ENCODE assay signal across 28 mouse cellular contexts in the genomic region with DNA sequence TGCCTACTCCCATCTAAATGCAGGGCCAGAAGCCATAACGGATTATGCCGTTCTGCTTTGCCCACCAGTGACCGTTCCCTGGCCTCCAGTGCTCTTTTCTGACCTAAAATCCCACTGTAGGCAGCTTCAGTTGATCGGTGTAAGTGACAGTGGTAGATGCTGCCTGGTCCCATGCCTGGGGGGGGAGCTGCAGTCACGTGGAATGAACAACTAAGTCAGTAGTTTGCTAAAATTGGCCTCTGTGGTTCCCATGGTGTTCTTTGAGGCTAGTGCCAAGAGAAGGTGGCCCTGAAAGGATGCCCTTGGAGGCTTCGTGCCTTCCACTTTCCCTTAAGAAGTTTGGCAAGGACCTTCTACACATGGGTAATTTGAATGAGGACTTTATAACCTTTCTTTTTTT. TPM values are rescaled to one million over a fixed set of nuclear protein-coding genes. Genes with fewer than 3 reads are reported as not detected.
A peak's percentile ranks its signal among the peaks of the same experiment; 100 is the strongest.
DNase-seq lines count a peak whose midpoint lies in the region; ATAC-seq and TF ChIP-seq lines count a peak whose summit lies in the region.
"Had no signal": no experiment of that assay in that cellular context is flagged by ENCODE, and none has a peak within 500 bp of the region (broad histone marks: within the 10 kb centered on the region; RNA-seq: fewer than 3 reads in every experiment).

No protein-coding gene starts in this region.

- no peaks in the 10 kb centered on the region for H3K4me1 ChIP-seq in forebrain, postnatal 0 days (ENCODE audit: insufficient read depth)
- H3K4me1 ChIP-seq in forebrain, embryonic 14.5 days (ENCODE audit: control insufficient read depth, insufficient read depth, low read length) = no peaks in the 10 kb centered on the region
- no peaks in the 10 kb centered on the region for H3K4me1 ChIP-seq in liver, postnatal 0 days (ENCODE audit: insufficient read depth)
- H3K4me1 ChIP-seq in bone marrow, adult 2 months (ENCODE audit: control insufficient read depth, insufficient read depth, low read length) = peaks cover 3% of the 10 kb centered on the region; the same call in 1 of the 2 replicates
- H3K4me1 ChIP-seq: embryonic facial prominence, embryonic 13.5 days; forebrain, embryonic 12.5 days; hindbrain, embryonic 12.5 days; hindbrain, embryonic 15.5 days had no signal

- peak; percentile 0 for DNase-seq in forebrain, postnatal 0 days
- DNase-seq in forebrain, embryonic 14.5 days (ENCODE audit: low spot score) = no peak
- no peak for DNase-seq in liver, postnatal 0 days
- no peak for DNase-seq in liver
- DNase-seq in urinary bladder, postnatal 4 days (ENCODE audit: low spot score in 2 of 2) = no peak
- DNase-seq: adrenal gland, adult 2 months; adrenal gland, postnatal 14 days; cerebellum, adult 11-12 months; cerebellum, adult 8-10 months; cerebellum, postnatal 10 days; cerebellum, postnatal 36 days; embryo, embryonic 11 days; gastrocnemius, postnatal 25 days; heart, adult 2 months had no signal

- peak; percentile 12; the same call in 1 of the 2 replicates for ATAC-seq in forebrain, postnatal 0 days
- no peak for ATAC-seq in forebrain, embryonic 14.5 days
- ATAC-seq in liver, postnatal 0 days = no peak
- ATAC-seq in monocyte, adult 5-6 weeks (replicated peaks; ENCODE audit: insufficient number of reproducible peaks, low FRiP score, low TSS enrichment, poor library complexity, severe bottlenecking) = no peak
- ATAC-seq: forebrain, embryonic 16.5 days had no signal

- WGBS in forebrain, postnatal 0 days = 80% methylated on average over 6 of the region's 6 CpGs
- 82% methylated on average over 6 of the region's 6 CpGs for WGBS in forebrain, embryonic 14.5 days
- 74% methylated on average over 6 of the region's 6 CpGs for WGBS in liver, postnatal 0 days (ENCODE audit: insufficient replicate concordance)
- 73% methylated on average over 6 of the region's 6 CpGs for WGBS in bone marrow, adult 2 months

- TF ChIP-seq EP300 in liver, postnatal 0 days (IDR thresholded peaks at IDR 0.05; ENCODE audit: low read depth) = no peak

- H3K36me3 ChIP-seq in forebrain, postnatal 0 days (ENCODE audit: insufficient read depth) = no peaks in the 10 kb centered on the region
- no peaks in the 10 kb centered on the region for H3K36me3 ChIP-seq in forebrain, embryonic 14.5 days (ENCODE audit: control insufficient read depth, insufficient read depth, low read length)
- no peaks in the 10 kb centered on the region for H3K36me3 ChIP-seq in liver, postnatal 0 days (replicated peaks; ENCODE audit: insufficient read depth, low read length)
- H3K36me3 ChIP-seq: embryonic facial prominence, embryonic 10.5 days; embryonic facial prominence, embryonic 13.5 days; forebrain, embryonic 12.5 days; hindbrain, embryonic 12.5 days; hindbrain, embryonic 15.5 days had no signal

- no peaks in the 10 kb centered on the region for H3K9me3 ChIP-seq in forebrain, postnatal 0 days (ENCODE audit: low read length)
- H3K9me3 ChIP-seq in forebrain, embryonic 14.5 days (replicated peaks; ENCODE audit: control insufficient read depth, low read length) = no peaks in the 10 kb centered on the region
- no peaks in the 10 kb centered on the region for H3K9me3 ChIP-seq in liver, postnatal 0 days (ENCODE audit: low read length)
- H3K9me3 ChIP-seq: embryonic facial prominence, embryonic 10.5 days; embryonic facial prominence, embryonic 13.5 days; forebrain, embryonic 12.5 days; hindbrain, embryonic 12.5 days; hindbrain, embryonic 15.5 days had no signal

- H3K4me3 ChIP-seq in forebrain, postnatal 0 days (ENCODE audit: low read depth, low read length) = no peak overlapping the region
- H3K4me3 ChIP-seq in forebrain, embryonic 14.5 days (ENCODE audit: low read depth, low read length) = no peak overlapping the region
- no peak overlapping the region for H3K4me3 ChIP-seq in liver, postnatal 0 days (ENCODE audit: low read depth, low read length)
- H3K4me3 ChIP-seq in bone marrow, adult 2 months (replicated peaks; ENCODE audit: control insufficient read depth, low read depth, low read length) = no peak overlapping the region
- H3K4me3 ChIP-seq: embryonic facial prominence, embryonic 10.5 days; embryonic facial prominence, embryonic 13.5 days; erythroblast, embryonic 14.5 days; forebrain, embryonic 12.5 days; heart, adult 2 months; hindbrain, embryonic 12.5 days; hindbrain, embryonic 15.5 days had no signal

- H3K9ac ChIP-seq in forebrain, postnatal 0 days = no peak overlapping the region
- H3K9ac ChIP-seq in forebrain, embryonic 14.5 days (ENCODE audit: low read length) = no peak overlapping the region
- no peak overlapping the region for H3K9ac ChIP-seq in liver, postnatal 0 days (replicated peaks)
- H3K9ac ChIP-seq: embryonic facial prominence, embryonic 13.5 days; forebrain, embryonic 12.5 days; hindbrain, embryonic 12.5 days; hindbrain, embryonic 15.5 days had no signal

- no peak for TF ChIP-seq CTCF in forebrain, postnatal 0 days (IDR thresholded peaks at IDR 0.05; ENCODE audit: low read depth)
- TF ChIP-seq CTCF in liver, postnatal 0 days (IDR thresholded peaks at IDR 0.05; ENCODE audit: low read depth) = 0 out of 2 replicates have a peak, but pooled peaks have one; percentile 5
- TF ChIP-seq CTCF in bone marrow, adult 2 months (IDR thresholded peaks at IDR 0.05; ENCODE audit: control insufficient read depth, insufficient read depth, low read length) = peak; percentile 42

- no peak for TF ChIP-seq POLR2A in bone marrow, adult 2 months (IDR thresholded peaks at IDR 0.05; ENCODE audit: borderline replicate concordance, control insufficient read depth, low read depth, low read length)

- no peak overlapping the region for H3K4me2 ChIP-seq in forebrain, postnatal 0 days (ENCODE audit: low read depth)
- no peak overlapping the region for H3K4me2 ChIP-seq in forebrain, embryonic 14.5 days (ENCODE audit: low read length)
- H3K4me2 ChIP-seq in liver, postnatal 0 days (ENCODE audit: low read depth, low read length) = no peak overlapping the region
- H3K4me2 ChIP-seq: embryonic facial prominence, embryonic 13.5 days; forebrain, embryonic 12.5 days; heart, embryonic 11.5 days; hindbrain, embryonic 12.5 days; hindbrain, embryonic 15.5 days had no signal

- no peak overlapping the region for H3K27ac ChIP-seq in forebrain, postnatal 0 days (ENCODE audit: low read depth, low read length)
- H3K27ac ChIP-seq in forebrain, embryonic 14.5 days (ENCODE audit: low read depth, low read length) = no peak overlapping the region
- H3K27ac ChIP-seq in liver, postnatal 0 days (ENCODE audit: low read depth) = no peak overlapping the region
- H3K27ac ChIP-seq in bone marrow, adult 2 months (ENCODE audit: control insufficient read depth, insufficient read depth, low read depth, low read length, poor library complexity) = no peak overlapping the region
- H3K27ac ChIP-seq: embryonic facial prominence, embryonic 10.5 days; embryonic facial prominence, embryonic 13.5 days; forebrain, embryonic 12.5 days; heart, adult 2 months; hindbrain, embryonic 12.5 days; hindbrain, embryonic 15.5 days had no signal

- no peaks in the 10 kb centered on the region for H3K27me3 ChIP-seq in forebrain, postnatal 0 days (ENCODE audit: insufficient read depth, low read length)
- no peaks in the 10 kb centered on the region for H3K27me3 ChIP-seq in forebrain, embryonic 14.5 days (replicated peaks; ENCODE audit: control insufficient read depth, insufficient read depth, low read length)
- H3K27me3 ChIP-seq in liver, postnatal 0 days (ENCODE audit: insufficient read depth, low read length) = no peaks in the 10 kb centered on the region
- H3K27me3 ChIP-seq: embryonic facial prominence, embryonic 13.5 days; forebrain, embryonic 12.5 days; hindbrain, embryonic 12.5 days; hindbrain, embryonic 15.5 days had no signal

RNA-seq across cellular contexts. Expression of a gene that starts 2.8 kb away (rescaled TPM):
- total RNA-seq in forebrain, postnatal 0 days (2014; rRNA removed) = 0.15 TPM in 1 of 2 replicates, not detected in the other
- not detected in 2 replicates for polyA plus RNA-seq in forebrain, postnatal 0 days (2015; fragmentation: Nextera tagmentation; extraction: Ambion mirVana)
- polyA plus RNA-seq in forebrain, embryonic 14.5 days (2014; fragmentation: Nextera tagmentation; extraction: Ambion mirVana) = 0.27 TPM in 1 of 2 replicates, not detected in the other
- polyA plus RNA-seq in liver, postnatal 0 days (2015; fragmentation: Nextera tagmentation; extraction: Ambion mirVana) = 64.4 and 70.9 TPM in 2 replicates
- polyA plus RNA-seq in bone marrow, adult 2 months (2011; ENCODE audit: insufficient read depth, insufficient read length, low replicate concordance, missing spikeins) = 18.0 and 19.2 TPM in 2 replicates
- total RNA-seq in monocyte, adult 5-6 weeks (2017) = not detected in 3 replicates
- total RNA-seq: gastrocnemius, adult 8-10 months; MEL had no signal
- polyA plus RNA-seq: cortical plate, adult 2 months; embryonic facial prominence, embryonic 10.5 days; forebrain, embryonic 12.5 days; forebrain, embryonic 16.5 days; heart, embryonic 14.5 days; hindbrain, embryonic 12.5 days had no signal

RNA-seq across cellular contexts. Expression of a gene that starts 15.7 kb away (rescaled TPM):
- not detected in 2 replicates for total RNA-seq in forebrain, postnatal 0 days (2014; rRNA removed)
- 0.10 TPM in 1 of 2 replicates, not detected in the other for polyA plus RNA-seq in forebrain, postnatal 0 days (2015; fragmentation: Nextera tagmentation; extraction: Ambion mirVana)
- 0.11 TPM in 1 of 2 replicates, not detected in the other for polyA plus RNA-seq in forebrain, embryonic 14.5 days (2014; fragmentation: Nextera tagmentation; extraction: Ambion mirVana)
- polyA plus RNA-seq in liver, postnatal 0 days (2015; fragmentation: Nextera tagmentation; extraction: Ambion mirVana) = 0.95 and 1.7 TPM in 2 replicates
- 7.1 and 14.9 TPM in 2 replicates for polyA plus RNA-seq in bone marrow, adult 2 months (2011; ENCODE audit: insufficient read depth, insufficient read length, low replicate concordance, missing spikeins)
- total RNA-seq in monocyte, adult 5-6 weeks (2017) = 18.4 to 24.6 TPM (median 22.8 TPM) in 3 replicates
- total RNA-seq: adrenal gland, adult 2 months; gastrocnemius, postnatal 25 days; MEL had no signal
- polyA plus RNA-seq: embryonic facial prominence, embryonic 10.5 days; erythroblast, embryonic 14.5 days; forebrain, embryonic 12.5 days; forebrain, embryonic 16.5 days; heart, embryonic 11.5 days had no signal

Comparison
In these comparisons a context has a peak if more than half of its experiments do, and no peak if none do; other contexts are left out.
1. RNA of a gene that starts 2.8 kb away (polyA plus RNA-seq): 64.4 to 70.9 TPM in liver, postnatal 0 days and 18.0 to 19.2 TPM in bone marrow, adult 2 months; 0.27 TPM in forebrain, embryonic 14.5 days and not detected in forebrain, postnatal 0 days; every median in the first group is over 10 times any median in the second.